Mouse (Mus musculus): ENCODE results near the gene Specc1l. TPM values are rescaled to one million over a fixed set of nuclear protein-coding genes. Genes with fewer than 3 reads are reported as not detected.
A peak's percentile ranks its signal among the peaks of the same experiment; 100 is the strongest.

The Specc1l gene
- polyA plus RNA-seq, 1 experiment from 2014 or later = 20.4 TPM

DNA sequence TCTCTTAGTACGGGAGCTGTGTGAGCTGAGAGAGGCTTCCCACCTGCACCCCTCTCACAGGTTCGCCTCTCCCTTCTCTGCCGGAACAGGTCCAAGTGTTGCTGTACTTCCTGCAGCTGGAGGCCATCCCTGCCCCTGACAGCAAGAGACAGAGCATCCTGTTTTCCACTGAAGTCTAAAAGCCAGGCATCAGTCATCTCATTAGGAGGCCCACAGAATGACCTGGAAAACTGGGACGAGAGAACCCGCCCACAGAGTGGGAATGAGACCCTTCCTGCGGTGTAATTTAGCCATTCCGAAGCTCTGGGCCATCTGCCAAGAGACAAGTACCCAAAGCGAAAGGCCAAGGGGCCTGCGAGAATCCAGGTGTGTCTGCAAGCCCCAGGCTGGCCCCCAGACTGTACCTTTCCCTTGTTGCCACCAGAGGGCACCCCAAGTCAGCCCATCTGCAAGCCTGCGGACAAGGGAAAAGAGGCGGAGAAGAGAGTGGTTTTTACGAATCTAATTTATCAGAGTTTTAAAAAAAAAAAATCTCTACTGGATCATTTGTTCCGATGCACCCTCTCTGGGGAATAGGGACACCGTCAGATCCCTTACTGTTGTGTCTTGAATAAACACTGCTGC is 29.6 kb upstream of the Specc1l start:
- Histone ChIP-seq H3K36me3 (ENCODE audit: control insufficient read depth, insufficient read depth) (peaks cover 45% of the 10 kb centered on the region), H3K9ac (ENCODE audit: low read length) (no peak overlapping the region), H3K4me3 (ENCODE audit: low read length) (no peak overlapping the region), H3K27me3 (ENCODE audit: control insufficient read depth, insufficient read depth, low read length) (no peaks in the 10 kb centered on the region), H3K27ac (ENCODE audit: low read length) (no peak overlapping the region), H3K9me3 (replicated peaks; ENCODE audit: control insufficient read depth, low read length) (no peaks in the 10 kb centered on the region), H3K4me1 (ENCODE audit: control insufficient read depth, insufficient read depth, low read length) (peaks cover 9% of the 10 kb centered on the region), H3K4me2 (ENCODE audit: low read depth, low read length) (no peak overlapping the region)
- WGBS = 25% methylated on average over 14 of the region's 14 CpGs
- ATAC-seq (replicated peaks; ENCODE audit: extremely low read depth, insufficient read depth, low FRiP score) = no peak; the same call in 1 of the 2 replicates

DNA sequence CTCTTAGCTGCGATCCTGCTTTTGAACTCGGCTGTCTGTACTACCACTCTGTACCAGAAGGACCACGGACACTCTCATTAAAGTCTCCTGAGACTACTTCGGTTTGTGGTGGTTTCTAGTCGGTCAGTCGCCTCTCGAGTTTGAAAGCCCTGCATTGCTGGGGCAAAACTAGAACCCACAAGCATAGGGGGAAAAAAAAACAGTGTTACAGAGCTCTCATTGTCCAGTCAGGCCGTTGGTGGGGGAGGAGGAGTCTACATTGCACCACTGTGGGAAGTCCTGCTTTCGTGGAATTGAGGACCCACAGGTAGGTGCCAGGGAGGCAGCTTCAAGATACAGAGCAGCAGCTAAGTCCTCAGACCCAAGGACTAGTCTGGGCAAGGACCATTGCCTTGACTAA is 27.0 kb upstream of the Specc1l start:
- WGBS = 88% methylated on average over 9 of the region's 9 CpGs
- no peak overlapping the region for H3K27ac ChIP-seq (ENCODE audit: low read length)
- ATAC-seq (replicated peaks; ENCODE audit: extremely low read depth, insufficient read depth, low FRiP score) = no peak
- peaks cover 20% of the 10 kb centered on the region for H3K36me3 ChIP-seq (ENCODE audit: control insufficient read depth, insufficient read depth)
- H3K9ac ChIP-seq (ENCODE audit: low read length) = no peak overlapping the region
- no peak overlapping the region for H3K4me2 ChIP-seq (ENCODE audit: low read depth, low read length)
- H3K4me3 ChIP-seq (ENCODE audit: low read length) = no peak overlapping the region
- no peaks in the 10 kb centered on the region for H3K9me3 ChIP-seq (replicated peaks; ENCODE audit: control insufficient read depth, low read length)
- peaks cover 15% of the 10 kb centered on the region for H3K4me1 ChIP-seq (ENCODE audit: control insufficient read depth, insufficient read depth, low read length)
- H3K27me3 ChIP-seq (ENCODE audit: control insufficient read depth, insufficient read depth, low read length) = no peaks in the 10 kb centered on the region

DNA sequence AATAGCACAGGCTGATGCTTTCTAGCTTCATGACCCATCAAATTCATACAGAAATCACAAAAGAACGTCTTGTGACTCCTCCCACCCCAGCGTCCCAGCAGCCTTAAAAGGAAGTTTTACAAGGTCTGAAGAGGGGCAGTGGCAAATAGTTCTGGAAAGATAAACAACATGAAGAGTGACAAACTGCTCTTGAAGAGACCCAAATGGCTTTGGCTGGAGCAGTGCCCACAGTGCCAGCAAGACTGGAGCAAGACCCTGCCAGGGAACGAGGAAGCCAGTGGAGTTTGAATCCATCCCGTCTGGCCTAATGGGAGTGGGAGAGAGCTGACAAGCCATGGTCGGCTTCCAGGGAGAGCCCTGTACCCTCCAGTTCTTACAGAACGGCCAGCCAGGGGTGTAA is 25.3 kb upstream of the Specc1l start:
- H3K9me3 ChIP-seq (replicated peaks; ENCODE audit: control insufficient read depth, low read length) = no peaks in the 10 kb centered on the region
- peaks cover 15% of the 10 kb centered on the region for H3K4me1 ChIP-seq (ENCODE audit: control insufficient read depth, insufficient read depth, low read length)
- no peaks in the 10 kb centered on the region for H3K27me3 ChIP-seq (ENCODE audit: control insufficient read depth, insufficient read depth, low read length)
- no peak overlapping the region for H3K4me3 ChIP-seq (ENCODE audit: low read length)
- H3K9ac ChIP-seq (ENCODE audit: low read length) = no peak overlapping the region
- ATAC-seq (replicated peaks; ENCODE audit: extremely low read depth, insufficient read depth, low FRiP score) = no peak
- 0 out of 2 replicates have a peak overlapping the region, but pooled peaks have one; percentile 16 for H3K27ac ChIP-seq (ENCODE audit: low read length)
- peaks cover 9% of the 10 kb centered on the region for H3K36me3 ChIP-seq (ENCODE audit: control insufficient read depth, insufficient read depth)
- 40% methylated on average over 6 of the region's 6 CpGs for WGBS
- no peak overlapping the region for H3K4me2 ChIP-seq (ENCODE audit: low read depth, low read length)

DNA sequence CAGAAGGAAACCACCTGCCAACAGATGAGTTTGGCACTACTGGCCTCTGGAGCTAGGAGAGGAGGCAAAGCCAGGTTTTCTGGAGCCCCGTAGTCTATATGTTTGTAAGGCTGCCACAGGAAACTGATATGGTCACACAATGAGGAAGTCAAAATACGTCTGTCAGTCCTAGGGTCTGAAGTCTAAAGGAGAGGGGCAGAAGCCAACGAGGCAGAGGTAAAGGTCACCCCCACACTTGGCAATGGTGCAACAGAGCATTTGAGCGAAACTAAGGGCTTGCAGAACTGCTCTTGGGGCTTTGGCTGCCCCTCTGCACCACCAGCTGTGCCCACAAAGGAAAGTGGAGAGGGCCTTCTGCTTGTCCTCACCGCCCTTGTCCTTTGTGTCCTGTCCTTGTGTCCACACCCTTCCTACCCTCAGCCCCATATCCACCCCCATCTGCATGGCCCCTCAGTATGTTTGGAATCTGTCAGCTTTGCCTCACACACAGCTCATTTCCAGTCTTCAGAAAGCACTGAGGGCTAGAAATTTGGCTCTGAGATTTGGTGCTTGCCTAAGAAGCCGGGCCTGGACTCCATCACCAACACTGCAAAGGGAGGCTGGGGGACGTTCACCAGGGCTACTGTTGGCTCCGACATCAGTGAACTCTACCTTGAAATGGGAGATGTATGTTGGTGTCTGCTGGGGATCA is 24.4 kb upstream of the Specc1l start:
- H3K4me3 ChIP-seq (ENCODE audit: low read length) = no peak overlapping the region
- H3K9ac ChIP-seq (ENCODE audit: low read length) = no peak overlapping the region
- H3K9me3 ChIP-seq (replicated peaks; ENCODE audit: control insufficient read depth, low read length) = no peaks in the 10 kb centered on the region
- peaks cover 13% of the 10 kb centered on the region for H3K4me1 ChIP-seq (ENCODE audit: control insufficient read depth, insufficient read depth, low read length)
- no peak overlapping the region for H3K4me2 ChIP-seq (ENCODE audit: low read depth, low read length)
- H3K36me3 ChIP-seq (ENCODE audit: control insufficient read depth, insufficient read depth) = peaks cover 9% of the 10 kb centered on the region
- no peak overlapping the region; the same call in 1 of the 2 replicates for H3K27ac ChIP-seq (ENCODE audit: low read length)
- no peak for ATAC-seq (replicated peaks; ENCODE audit: extremely low read depth, insufficient read depth, low FRiP score)
- 40% methylated on average over 8 of the region's 8 CpGs for WGBS
- H3K27me3 ChIP-seq (ENCODE audit: control insufficient read depth, insufficient read depth, low read length) = no peaks in the 10 kb centered on the region

DNA sequence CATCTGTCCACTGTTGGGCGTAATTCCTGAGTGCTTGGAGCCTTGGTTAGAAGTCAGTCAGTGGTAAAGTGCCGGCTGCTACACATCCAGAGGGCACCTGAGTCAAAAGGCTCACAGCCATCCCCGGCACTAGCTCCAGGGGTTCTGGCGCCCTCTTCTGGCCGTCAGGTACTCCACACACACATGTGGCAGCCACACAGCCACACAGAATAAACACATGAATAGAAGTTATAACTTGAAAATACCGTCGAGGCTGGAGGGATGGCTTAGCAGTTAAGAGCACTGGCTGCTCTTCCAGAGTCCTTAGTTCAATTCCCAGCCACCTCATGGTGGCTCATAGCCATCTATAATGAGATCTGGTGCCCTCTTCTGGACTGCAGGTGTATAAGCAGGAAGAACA is 20.2 kb upstream of the Specc1l start:
- Histone ChIP-seq H3K9ac (ENCODE audit: low read length) (no peak overlapping the region), H3K4me3 (ENCODE audit: low read length) (no peak overlapping the region), H3K36me3 (ENCODE audit: control insufficient read depth, insufficient read depth) (no peaks in the 10 kb centered on the region), H3K4me1 (ENCODE audit: control insufficient read depth, insufficient read depth, low read length) (peaks cover 10% of the 10 kb centered on the region), H3K9me3 (replicated peaks; ENCODE audit: control insufficient read depth, low read length) (peaks cover 5% of the 10 kb centered on the region), H3K27ac (ENCODE audit: low read length) (no peak overlapping the region), H3K27me3 (ENCODE audit: control insufficient read depth, insufficient read depth, low read length) (no peaks in the 10 kb centered on the region), H3K4me2 (ENCODE audit: low read depth, low read length) (no peak overlapping the region)
- WGBS = 46% methylated on average over 7 of the region's 7 CpGs
- ATAC-seq (replicated peaks; ENCODE audit: extremely low read depth, insufficient read depth, low FRiP score) = no peak

DNA sequence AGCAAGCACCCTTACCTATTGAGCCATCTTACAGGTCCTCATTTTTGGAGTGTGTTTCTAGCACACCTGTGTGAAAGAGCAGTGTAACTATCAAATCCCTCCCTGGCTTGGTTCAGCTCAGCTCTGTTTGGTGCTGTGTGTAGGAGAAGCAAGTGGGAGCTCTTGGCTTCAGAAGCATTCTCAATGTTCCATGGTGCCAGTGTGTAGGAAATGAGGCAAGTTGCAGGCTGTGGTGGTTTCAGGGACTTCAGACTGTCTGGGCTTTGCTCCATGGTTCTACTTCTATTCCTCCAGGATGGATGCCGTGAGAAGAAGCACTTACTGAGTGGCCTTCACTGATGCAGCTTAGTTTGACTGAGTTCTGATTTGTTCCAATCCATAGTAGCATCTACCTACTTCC is 14.1 kb upstream of the Specc1l start:
- 81% methylated on average over 1 of the region's 1 CpGs for WGBS
- ATAC-seq (replicated peaks; ENCODE audit: extremely low read depth, insufficient read depth, low FRiP score) = no peak

DNA sequence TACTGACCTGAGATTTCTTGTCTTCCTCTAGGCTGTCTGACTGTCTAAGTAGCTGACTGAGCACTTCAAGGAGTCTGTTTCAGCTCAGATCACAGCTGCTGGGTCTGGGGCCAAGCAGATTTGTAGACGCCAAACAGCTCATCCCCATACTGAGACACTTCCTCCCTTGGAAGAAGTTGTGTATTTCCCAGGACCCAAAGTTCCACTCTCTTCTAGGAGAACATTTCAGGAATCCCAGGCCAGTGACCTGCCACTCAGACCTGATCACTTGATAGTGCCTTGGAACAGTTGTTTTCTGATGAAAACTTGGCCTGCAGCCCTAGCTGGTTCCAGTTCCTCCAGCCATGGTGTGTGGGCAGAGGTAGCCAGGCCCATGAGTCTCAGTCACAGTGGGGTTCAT is 11.1 kb upstream of the Specc1l start:
- Histone ChIP-seq H3K4me1 (ENCODE audit: control insufficient read depth, insufficient read depth, low read length) (no peaks in the 10 kb centered on the region), H3K36me3 (ENCODE audit: control insufficient read depth, insufficient read depth) (no peaks in the 10 kb centered on the region), H3K27ac (ENCODE audit: low read length) (no peak overlapping the region), H3K4me3 (ENCODE audit: low read length) (no peak overlapping the region), H3K27me3 (ENCODE audit: control insufficient read depth, insufficient read depth, low read length) (no peaks in the 10 kb centered on the region), H3K4me2 (ENCODE audit: low read depth, low read length) (no peak overlapping the region), H3K9ac (ENCODE audit: low read length) (no peak overlapping the region), H3K9me3 (replicated peaks; ENCODE audit: control insufficient read depth, low read length) (no peaks in the 10 kb centered on the region)
- ATAC-seq (replicated peaks; ENCODE audit: extremely low read depth, insufficient read depth, low FRiP score) = no peak
- 55% methylated on average over 1 of the region's 1 CpGs for whole genome bisulfite sequencing

More for the DNA sequence above, 14.1 kb upstream of the Specc1l start:
- Histone ChIP-seq H3K36me3 (ENCODE audit: control insufficient read depth, insufficient read depth) (no peaks in the 10 kb centered on the region), H3K9ac (ENCODE audit: low read length) (no peak overlapping the region), H3K4me1 (ENCODE audit: control insufficient read depth, insufficient read depth, low read length) (no peaks in the 10 kb centered on the region), H3K27me3 (ENCODE audit: control insufficient read depth, insufficient read depth, low read length) (no peaks in the 10 kb centered on the region), H3K4me3 (ENCODE audit: low read length) (no peak overlapping the region), H3K4me2 (ENCODE audit: low read depth, low read length) (no peak overlapping the region), H3K27ac (ENCODE audit: low read length) (no peak overlapping the region), H3K9me3 (replicated peaks; ENCODE audit: control insufficient read depth, low read length) (peaks cover 5% of the 10 kb centered on the region)

DNA sequence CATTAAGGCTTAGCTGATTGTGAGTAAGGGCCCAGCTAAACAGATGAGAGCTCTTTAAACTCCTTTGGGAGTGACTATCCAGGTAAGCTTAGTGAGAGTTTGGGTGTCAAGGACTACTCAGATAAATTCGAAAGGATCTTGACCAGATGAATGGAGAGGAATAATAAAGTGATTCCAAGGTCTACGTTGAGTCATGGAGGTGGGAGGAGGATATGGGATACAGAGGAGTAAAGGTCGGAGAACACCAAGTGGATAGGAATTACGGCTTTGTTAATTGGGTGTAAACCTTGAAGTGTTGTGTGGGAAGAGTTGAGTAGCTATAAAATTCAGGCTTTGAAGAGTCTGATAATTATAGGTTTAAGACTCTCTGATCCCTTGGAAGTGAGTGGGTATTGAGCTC is 5.7 kb upstream of the Specc1l start:
- 70% methylated on average over 4 of the region's 4 CpGs for WGBS
- Histone ChIP-seq H3K4me1 (ENCODE audit: control insufficient read depth, insufficient read depth, low read length) (no peaks in the 10 kb centered on the region), H3K4me2 (ENCODE audit: low read depth, low read length) (no peak overlapping the region), H3K27ac (ENCODE audit: low read length) (no peak overlapping the region), H3K4me3 (ENCODE audit: low read length) (no peak overlapping the region), H3K9me3 (replicated peaks; ENCODE audit: control insufficient read depth, low read length) (no peaks in the 10 kb centered on the region), H3K27me3 (ENCODE audit: control insufficient read depth, insufficient read depth, low read length) (no peaks in the 10 kb centered on the region), H3K9ac (ENCODE audit: low read length) (no peak overlapping the region), H3K36me3 (ENCODE audit: control insufficient read depth, insufficient read depth) (no peaks in the 10 kb centered on the region)
- no peak for ATAC-seq (replicated peaks; ENCODE audit: extremely low read depth, insufficient read depth, low FRiP score)

DNA sequence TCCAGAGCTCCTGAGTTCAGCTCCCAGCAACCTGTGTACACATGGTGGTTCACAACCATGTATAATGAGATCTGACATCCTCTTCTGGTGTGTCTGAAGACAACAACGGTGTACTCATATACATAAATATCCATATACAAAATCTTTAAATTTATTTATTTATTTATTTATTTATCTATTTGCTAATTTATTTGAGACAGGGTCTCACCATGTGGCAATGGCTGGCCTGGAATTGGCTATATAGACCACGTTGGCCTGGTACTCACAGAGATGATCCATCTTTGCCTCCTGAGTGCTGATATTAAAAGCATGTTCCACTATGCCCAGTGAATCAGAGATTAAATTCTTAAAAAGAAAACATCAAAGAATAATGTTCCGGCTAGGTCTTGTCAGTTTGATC is 1.0 kb upstream of the Specc1l start:
- H3K27me3 ChIP-seq (ENCODE audit: control insufficient read depth, insufficient read depth, low read length) = no peaks in the 10 kb centered on the region
- ATAC-seq (replicated peaks; ENCODE audit: extremely low read depth, insufficient read depth, low FRiP score) = no peak
- H3K36me3 ChIP-seq (ENCODE audit: control insufficient read depth, insufficient read depth) = no peaks in the 10 kb centered on the region
- H3K27ac ChIP-seq (ENCODE audit: low read length) = no peak overlapping the region
- peaks cover 11% of the 10 kb centered on the region for H3K4me1 ChIP-seq (ENCODE audit: control insufficient read depth, insufficient read depth, low read length)
- H3K9ac ChIP-seq (ENCODE audit: low read length) = no peak overlapping the region
- H3K4me3 ChIP-seq (ENCODE audit: low read length) = no peak overlapping the region
- H3K4me2 ChIP-seq (ENCODE audit: low read depth, low read length) = no peak overlapping the region
- WGBS = 90% methylated on average over 3 of the region's 3 CpGs
- no peaks in the 10 kb centered on the region for H3K9me3 ChIP-seq (replicated peaks; ENCODE audit: control insufficient read depth, low read length)

Data from heart, embryonic 16.5 days (tissue).